Mouse (Mus musculus): ENCODE results near the gene Ccdc63.

The Ccdc63 gene

GRCm38 (mm10) chr5:122131076-122132051 lies 9.3 kb downstream of the Ccdc63 start:
- in situ Hi-C loops (cut with MboI; ENCODE audit: unreplicated experiment in 2 of 2): loop anchor here (5.0 to 10.0 kb wide), 7 partner anchors 36 to 261 kb away; partner anchors contain the start of genes Arpc3 (in 1 of the 2) and Tctn1 (in 1 of the 2)

- in situ Hi-C loops (cut with MboI; ENCODE audit: unreplicated experiment in 2 of 2): loop anchor here (5.0 to 10.0 kb wide), 7 partner anchors 37 to 262 kb away; partner anchors contain the start of genes Arpc3 (in 1 of the 2) and Tctn1 (in 1 of the 2)
Measured at GRCm38 (mm10) chr5:122130341-122130998, 10.2 kb downstream of the Ccdc63 start.

GRCm38 (mm10) chr5:122129068-122129655 lies 11.5 kb downstream of the Ccdc63 start:
- in situ Hi-C loops (cut with MboI; ENCODE audit: unreplicated experiment in 2 of 2): loop anchor here (5.0 to 10.0 kb wide), 3 partner anchors 263 to 596 kb away; partner anchors contain the start of gene Arpc3 (in 1 of the 2)

GRCm38 (mm10) chr5:122125211-122125760 lies 15.3 kb downstream of the Ccdc63 start:
- in situ Hi-C loops (cut with MboI; ENCODE audit: unreplicated experiment in 2 of 2): loop anchor here (5.0 to 10.0 kb wide), 3 partner anchors 267 to 600 kb away; partner anchors contain the start of gene Arpc3 (in 1 of the 2)

- in situ Hi-C loops (cut with MboI; ENCODE audit: unreplicated experiment in 2 of 2): loop anchor here (25.0 kb wide), 2 partner anchors 771 to 921 kb away; partner anchors contain the start of gene Morn3 (in 1 of the 2)
Measured at GRCm38 (mm10) chr5:122116243-122116642, 24.4 kb downstream of the Ccdc63 start.

GRCm38 (mm10) chr5:122115266-122115763 lies 25.3 kb downstream of the Ccdc63 start:
- in situ Hi-C loops (cut with MboI; ENCODE audit: unreplicated experiment in 2 of 2): loop anchor here (25.0 kb wide), 2 partner anchors 772 to 922 kb away; partner anchors contain the start of gene Morn3 (in 1 of the 2)

- in situ Hi-C loops (cut with MboI; ENCODE audit: unreplicated experiment in 2 of 2): loop anchor here (25.0 kb wide), 2 partner anchors 773 to 923 kb away; partner anchors contain the start of gene Morn3 (in 1 of the 2)
Measured at GRCm38 (mm10) chr5:122114176-122114575, 26.4 kb downstream of the Ccdc63 start.

GRCm38 (mm10) chr5:122113450-122113849 lies 27.2 kb downstream of the Ccdc63 start:
- in situ Hi-C loops (cut with MboI; ENCODE audit: unreplicated experiment in 2 of 2): loop anchor here (25.0 kb wide), 2 partner anchors 774 to 924 kb away; partner anchors contain the start of gene Morn3 (in 1 of the 2)

GRCm38 (mm10) chr5:122111933-122112248 lies 28.7 kb downstream of the Ccdc63 start:
- in situ Hi-C loops (cut with MboI; ENCODE audit: unreplicated experiment in 2 of 2): loop anchor here (25.0 kb wide), 2 partner anchors 775 to 925 kb away; partner anchors contain the start of gene Morn3 (in 1 of the 2)

- in situ Hi-C loops (cut with MboI; ENCODE audit: unreplicated experiment in 2 of 2): loop anchor here (25.0 kb wide), 2 partner anchors 776 to 926 kb away; partner anchors contain the start of gene Morn3 (in 1 of the 2)
Measured at GRCm38 (mm10) chr5:122111091-122111932, 29.3 kb downstream of the Ccdc63 start.

- in situ Hi-C loops (cut with MboI; ENCODE audit: unreplicated experiment in 2 of 2): loop anchor here (25.0 kb wide), 2 partner anchors 777 to 927 kb away; partner anchors contain the start of gene Morn3 (in 1 of the 2)
Measured at GRCm38 (mm10) chr5:122110625-122111024, 30.0 kb downstream of the Ccdc63 start.

GRCm38 (mm10) chr5:122109325-122110060 lies 31.1 kb downstream of the Ccdc63 start:
- in situ Hi-C loops (cut with MboI; ENCODE audit: unreplicated experiment in 2 of 2): loop anchor here (5.0 to 25.0 kb wide), 4 partner anchors 518 to 928 kb away; partner anchors contain the start of gene Morn3 (in 1 of the 2)

- in situ Hi-C loops (cut with MboI; ENCODE audit: unreplicated experiment in 2 of 2): loop anchor here (5.0 to 25.0 kb wide), 4 partner anchors 519 to 929 kb away; partner anchors contain the start of gene Morn3 (in 1 of the 2)
Measured at GRCm38 (mm10) chr5:122108104-122108503, 32.5 kb downstream of the Ccdc63 start.

- in situ Hi-C loops (cut with MboI; ENCODE audit: unreplicated experiment in 2 of 2): loop anchor here (5.0 to 25.0 kb wide), 4 partner anchors 521 to 931 kb away; partner anchors contain the start of gene Morn3 (in 1 of the 2)
Measured at GRCm38 (mm10) chr5:122106212-122106611, 34.4 kb downstream of the Ccdc63 start.

GRCm38 (mm10) chr5:122104981-122105380 lies 35.6 kb downstream of the Ccdc63 start:
- in situ Hi-C loops (cut with MboI; ENCODE audit: unreplicated experiment in 2 of 2): loop anchor here (5.0 to 25.0 kb wide), 4 partner anchors 522 to 932 kb away; partner anchors contain the start of gene Morn3 (in 1 of the 2)

GRCm38 (mm10) chr5:122104201-122104600 lies 36.4 kb downstream of the Ccdc63 start:
- in situ Hi-C loops (cut with MboI; ENCODE audit: unreplicated experiment in 2 of 2): loop anchor here (5.0 to 25.0 kb wide), 4 partner anchors 523 to 933 kb away; partner anchors contain the start of gene Morn3 (in 1 of the 2)

GRCm38 (mm10) chr5:122103075-122103474 lies 37.5 kb downstream of the Ccdc63 start:
- in situ Hi-C loops (cut with MboI; ENCODE audit: unreplicated experiment in 2 of 2): loop anchor here (5.0 to 25.0 kb wide), 4 partner anchors 524 to 934 kb away; partner anchors contain the start of gene Morn3 (in 1 of the 2)

All from v-Abl transformed pro-B cells (cell line).